ENCODE assay signal across 8 mouse cellular contexts in the genomic region with DNA sequence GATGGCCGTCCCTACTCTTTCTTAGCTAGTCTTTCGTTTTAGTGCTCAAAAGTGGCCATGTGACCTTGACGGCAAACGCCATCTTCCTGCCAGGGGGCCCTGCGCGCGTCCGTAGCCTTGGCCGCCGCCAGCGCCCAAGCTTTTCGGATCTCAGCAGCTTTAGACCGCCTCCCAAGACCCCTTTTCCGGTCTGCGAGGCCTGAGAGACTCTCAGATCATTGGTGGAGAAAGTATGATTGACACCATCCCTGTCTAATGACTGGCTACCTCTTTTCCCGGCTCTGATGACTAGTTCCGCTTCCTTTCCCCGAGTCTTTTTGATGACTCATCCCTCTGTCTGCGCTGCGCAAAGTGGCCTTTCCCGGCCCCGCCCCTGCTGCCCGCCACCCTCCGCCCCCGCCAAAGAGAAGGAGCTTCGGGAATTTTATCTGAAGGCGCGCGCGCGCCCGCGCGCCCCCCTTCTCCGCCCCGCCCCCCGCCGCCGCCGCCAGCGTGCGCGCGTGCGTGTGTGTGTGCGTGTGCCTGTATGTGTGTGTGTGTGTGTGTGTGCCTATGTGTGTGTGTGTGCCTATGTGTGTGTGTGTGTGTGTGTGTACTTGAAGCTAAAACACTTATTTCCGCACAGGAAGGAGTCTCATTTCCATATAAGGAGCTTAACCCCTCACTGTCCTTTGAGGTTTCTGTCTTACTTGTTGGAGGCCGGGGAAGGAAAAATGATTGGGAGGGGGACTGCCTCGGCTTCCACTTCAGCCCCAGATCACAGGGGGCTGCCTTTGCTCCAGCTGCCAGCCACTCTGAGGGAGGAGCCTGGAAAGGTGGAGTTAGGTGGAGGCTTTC. TPM values are rescaled to one million over a fixed set of nuclear protein-coding genes. Genes with fewer than 3 reads are reported as not detected.
DNase-seq lines count a peak whose midpoint lies in the region; ATAC-seq lines count a peak whose summit lies in the region.

No protein-coding gene starts in this region.

- H3K9me3 ChIP-seq in hindbrain, embryonic 15.5 days, result no peaks in the 10 kb centered on the region

- DNase-seq in T-cell, adult 2 months (ENCODE audit: low spot score), result peak; percentile 88
- peak; percentile 83 to 85 for DNase-seq in cerebellum, postnatal 36 days
- peak; percentile 79 to 89 for DNase-seq in frontal cortex, postnatal 36 days (ENCODE audit: low spot score in 2 of 2)
- peak; percentile 89 for DNase-seq in left cerebral cortex, adult 11 months (ENCODE audit: low spot score)
- peak; percentile 88 to 95 for DNase-seq in lung, postnatal 4 days
- peak; percentile 87 for DNase-seq in retina, postnatal 7 days (ENCODE audit: low read depth, low spot score)
- DNase-seq in urinary bladder, adult 2 months (ENCODE audit: low spot score), result peak; percentile 67

- H3K36me3 ChIP-seq in hindbrain, embryonic 15.5 days, result no peaks in the 10 kb centered on the region

- peak overlapping the region; percentile 37 for H3K4me3 ChIP-seq in hindbrain, embryonic 15.5 days

- H3K9ac ChIP-seq in hindbrain, embryonic 15.5 days, result peak overlapping the region; percentile 40

- no peaks in the 10 kb centered on the region for H3K27me3 ChIP-seq in hindbrain, embryonic 15.5 days

- H3K4me1 ChIP-seq in hindbrain, embryonic 15.5 days (replicated peaks), result 0 out of 2 replicates have a peak, but pooled peaks cover 3% of the 10 kb centered on the region

- WGBS in hindbrain, embryonic 15.5 days, result 19% methylated on average over 34 of the region's 49 CpGs

- ATAC-seq in hindbrain, embryonic 15.5 days (ENCODE audit: low FRiP score, low read depth), result peak; percentile 96

- peak overlapping the region; percentile 54 for H3K4me2 ChIP-seq in hindbrain, embryonic 15.5 days

- peak overlapping the region; percentile 91 for H3K27ac ChIP-seq in hindbrain, embryonic 15.5 days (replicated peaks)

RNA-seq across cellular contexts. Expression of a gene that starts 33.6 kb away (rescaled TPM):
- 73.2 and 87.8 TPM in 2 replicates for polyA plus RNA-seq in hindbrain, embryonic 15.5 days (2015; fragmentation: Nextera tagmentation; extraction: Ambion mirVana)
- polyA plus RNA-seq in urinary bladder, adult 2 months (2012; rRNA removed), result 1.9 and 2.2 TPM in 2 replicates

RNA-seq across cellular contexts. Expression of a gene that starts 43.6 kb away (rescaled TPM):
- polyA plus RNA-seq in hindbrain, embryonic 15.5 days (2015; fragmentation: Nextera tagmentation; extraction: Ambion mirVana), result 1.7 and 1.9 TPM in 2 replicates
- polyA plus RNA-seq in urinary bladder, adult 2 months (2012; rRNA removed), result 0.07 and 0.21 TPM in 2 replicates

RNA-seq across cellular contexts. Expression of a gene that starts 58.8 kb away (rescaled TPM):
- polyA plus RNA-seq in hindbrain, embryonic 15.5 days (2015; fragmentation: Nextera tagmentation; extraction: Ambion mirVana), result 26.4 and 26.9 TPM in 2 replicates
- 39.9 and 53.7 TPM in 2 replicates for polyA plus RNA-seq in urinary bladder, adult 2 months (2012; rRNA removed)

Comparison
In these comparisons a context has a peak if more than half of its experiments do, and no peak if none do; other contexts are left out.
1. Peak in every context shown above with its lines: DNase-seq, ATAC-seq, H3K4me3 ChIP-seq and H3K27ac ChIP-seq.
2. RNA of a gene that starts 33.6 kb away (polyA plus RNA-seq): 73.2 to 87.8 TPM in hindbrain, embryonic 15.5 days; 1.9 to 2.2 TPM in urinary bladder, adult 2 months; every median in the first group is over 10 times any median in the second.